Mouse (Mus musculus) midbrain, embryonic 14.5 days (tissue): ENCODE results near the gene Tlk1. TPM values are rescaled to one million over a fixed set of nuclear protein-coding genes. Genes with fewer than 3 reads are reported as not detected.

Source experiments
- ATAC-seq: fragments of 200-750 bp; cut with Nextera tagmentation; 2 replicates; pipeline ENCODE4 v1.8.0; 2017; ENCODE audit warnings: moderate number of reproducible peaks, moderate library complexity; ENCODE audit not compliant: low FRiP score, low TSS enrichment
- DNase-seq: peaks from one replicate; pipeline ENCODE4 v3.0.0-alpha.2; 2015
- H3K27ac ChIP-seq: fragments of 300-500 bp; sonication (generic); replicated peaks from 2 replicates; pipeline ENCODE4 v1.5.1; 2014; ENCODE audit warnings: mild to moderate bottlenecking, low read depth, low read length, moderate library complexity
- H3K27me3 ChIP-seq: fragments of 300-500 bp; sonication (generic); 2 replicates; pipeline ENCODE4 v1.6.1; 2014; ENCODE audit warnings: low read length, control low read depth, mixed read lengths; ENCODE audit not compliant: control insufficient read depth, insufficient read depth
- H3K36me3 ChIP-seq: fragments of 300-500 bp; sonication (generic); 2 replicates; pipeline ENCODE4 v1.6.1; 2014; ENCODE audit warnings: low read length, control low read depth; ENCODE audit not compliant: control insufficient read depth, insufficient read depth
- H3K4me1 ChIP-seq: fragments of 300-500 bp; sonication (generic); 2 replicates; pipeline ENCODE4 v1.6.1; 2014; ENCODE audit warnings: mild to moderate bottlenecking, antibody characterized with exemption, low read length, control low read depth; ENCODE audit not compliant: control insufficient read depth, insufficient read depth
- H3K4me2 ChIP-seq: fragments of 300-500 bp; sonication (generic); 2 replicates; pipeline ENCODE4 v1.6.1; 2014; ENCODE audit warnings: mild to moderate bottlenecking, low read length, moderate library complexity
- H3K4me3 ChIP-seq: fragments of 300-500 bp; sonication (generic); replicated peaks from 2 replicates; pipeline ENCODE4 v1.5.1; 2014; ENCODE audit warnings: low read depth, low read length
- H3K9ac ChIP-seq: fragments of 300-500 bp; sonication (generic); replicated peaks from 2 replicates; pipeline ENCODE4 v1.6.1; 2014; ENCODE audit warnings: mild to moderate bottlenecking, low read length, moderate library complexity
- H3K9me3 ChIP-seq: fragments of 300-500 bp; sonication (generic); 2 replicates; pipeline ENCODE4 v1.6.1; 2016; ENCODE audit warnings: low read length, control low read depth, mixed read lengths; ENCODE audit not compliant: control insufficient read depth
- WGBS: fragments of 180-500 bp; shearing (Covaris S2); extraction: QIAGEN DNeasy Blood & Tissue Kit; methylation state at CpG from one replicate; pipeline ENCODE4 v1.1.7; 2014; 5-methylcytosine and 5-hydroxymethylcytosine counted together
- polyA plus RNA-seq: library from polyadenylated mRNA; unstranded; fragments of >200 nt; fragmentation: Nextera tagmentation; extraction: Ambion mirVana; gene quantifications from 2 replicates; pipeline ENCODE4 v1.2.1, GENCODE M21; 2014

The Tlk1 gene
- polyA plus RNA-seq, 1 experiment from 2014 or later: 27.5 TPM

GRCm38 (mm10) chr2:70710236-70710635 is 115.3 kb downstream of the Tlk1 start:
- Histone ChIP-seq H3K9ac (no peak overlapping the region), H3K36me3 (peaks cover 41% of the 10 kb centered on the region), H3K27me3 (no peaks in the 10 kb centered on the region), H3K27ac (no peak overlapping the region), H3K4me3 (no peak overlapping the region), H3K4me1 (no peaks in the 10 kb centered on the region), H3K4me2 (no peak overlapping the region), H3K9me3 (no peaks in the 10 kb centered on the region)
- DNase-seq (no peak), ATAC-seq (no peak)
- WGBS: 95% methylated on average over 7 of the region's 7 CpGs

DNA sequence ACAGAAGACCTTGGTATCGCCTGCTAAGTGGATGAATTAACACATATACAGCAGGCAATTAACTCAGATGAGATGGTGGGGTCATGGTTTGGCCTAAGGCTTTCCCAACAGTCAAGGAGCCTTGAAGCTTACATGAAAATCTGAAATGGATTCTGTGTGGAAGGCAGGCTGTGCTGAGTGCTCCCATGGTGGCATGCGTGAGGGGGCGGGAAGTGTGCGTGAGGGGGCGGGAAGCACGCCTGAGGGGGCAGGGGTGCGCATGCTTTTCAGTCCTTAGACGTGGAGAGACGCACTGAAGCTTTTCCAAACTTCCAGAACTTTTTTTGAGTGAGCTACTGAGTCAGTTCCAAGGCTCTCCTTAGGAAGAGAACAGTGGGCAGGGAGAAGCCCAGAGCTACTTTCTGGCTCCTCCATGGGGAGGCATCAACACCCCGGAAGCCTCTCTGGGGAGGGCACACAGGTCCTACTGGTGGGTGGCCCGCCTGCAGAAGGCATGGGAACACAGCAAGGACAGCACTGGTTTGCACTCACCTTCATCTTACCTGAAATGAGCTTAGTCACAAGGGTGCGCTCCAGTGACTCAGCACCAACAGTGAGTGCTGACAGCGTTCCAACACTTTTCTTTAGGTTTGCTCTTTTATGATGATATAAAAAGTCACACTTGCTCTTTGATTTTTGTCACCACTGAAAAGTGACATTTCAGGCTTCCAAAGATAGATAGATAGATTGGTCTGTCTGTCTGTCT is 116.4 kb downstream of the Tlk1 start:
- Histone ChIP-seq H3K36me3 (peaks cover 31% of the 10 kb centered on the region), H3K4me1 (no peaks in the 10 kb centered on the region), H3K27me3 (no peaks in the 10 kb centered on the region), H3K9me3 (no peaks in the 10 kb centered on the region), H3K9ac (no peak overlapping the region), H3K4me2 (no peak overlapping the region), H3K27ac (no peak overlapping the region), H3K4me3 (no peak overlapping the region)
- DNase-seq (no peak), ATAC-seq (no peak)
- WGBS: 75% methylated on average over 13 of the region's 13 CpGs

GRCm38 (mm10) chr2:70702403-70702802 is 123.1 kb downstream of the Tlk1 start:
- H3K4me1 ChIP-seq: no peaks in the 10 kb centered on the region
- DNase-seq (no peak), ATAC-seq (no peak)
- no peaks in the 10 kb centered on the region for H3K36me3 ChIP-seq
- WGBS: 45% methylated on average over 5 of the region's 5 CpGs
- H3K4me2 ChIP-seq: no peak overlapping the region
- H3K27me3 ChIP-seq: no peaks in the 10 kb centered on the region
- H3K9ac ChIP-seq: no peak overlapping the region
- H3K4me3 ChIP-seq: no peak overlapping the region
- no peaks in the 10 kb centered on the region; the same call in 1 of the 2 replicates for H3K9me3 ChIP-seq
- H3K27ac ChIP-seq: no peak overlapping the region

GRCm38 (mm10) chr2:70701571-70701970 is 124.0 kb downstream of the Tlk1 start:
- Histone ChIP-seq H3K9me3 (no peaks in the 10 kb centered on the region; the same call in 1 of the 2 replicates), H3K4me3 (no peak overlapping the region), H3K9ac (no peak overlapping the region), H3K4me1 (no peaks in the 10 kb centered on the region), H3K27ac (no peak overlapping the region), H3K27me3 (no peaks in the 10 kb centered on the region), H3K36me3 (no peaks in the 10 kb centered on the region), H3K4me2 (no peak overlapping the region)
- no peak for DNase-seq
- no peak for ATAC-seq
- 73% methylated on average over 9 of the region's 9 CpGs for WGBS

GRCm38 (mm10) chr2:70700851-70701250 is 124.7 kb downstream of the Tlk1 start:
- no peak for ATAC-seq
- no peak for DNase-seq
- no peak overlapping the region for H3K9ac ChIP-seq
- no peak overlapping the region for H3K27ac ChIP-seq
- H3K4me3 ChIP-seq: no peak overlapping the region
- no peaks in the 10 kb centered on the region for H3K27me3 ChIP-seq
- H3K9me3 ChIP-seq: no peaks in the 10 kb centered on the region; the same call in 1 of the 2 replicates
- H3K4me2 ChIP-seq: no peak overlapping the region
- H3K36me3 ChIP-seq: no peaks in the 10 kb centered on the region
- H3K4me1 ChIP-seq: no peaks in the 10 kb centered on the region
- WGBS: 86% methylated on average over 3 of the region's 3 CpGs

GRCm38 (mm10) chr2:70695712-70696111 is 129.8 kb downstream of the Tlk1 start:
- ATAC-seq: no peak
- no peaks in the 10 kb centered on the region for H3K27me3 ChIP-seq
- H3K4me2 ChIP-seq: no peak overlapping the region
- no peaks in the 10 kb centered on the region for H3K4me1 ChIP-seq
- 92% methylated on average over 10 of the region's 10 CpGs for WGBS
- H3K36me3 ChIP-seq: peaks cover 19% of the 10 kb centered on the region
- H3K9me3 ChIP-seq: no peaks in the 10 kb centered on the region; the same call in 1 of the 2 replicates
- H3K9ac ChIP-seq: no peak overlapping the region
- no peak overlapping the region for H3K4me3 ChIP-seq
- DNase-seq: no peak
- no peak overlapping the region for H3K27ac ChIP-seq

DNA sequence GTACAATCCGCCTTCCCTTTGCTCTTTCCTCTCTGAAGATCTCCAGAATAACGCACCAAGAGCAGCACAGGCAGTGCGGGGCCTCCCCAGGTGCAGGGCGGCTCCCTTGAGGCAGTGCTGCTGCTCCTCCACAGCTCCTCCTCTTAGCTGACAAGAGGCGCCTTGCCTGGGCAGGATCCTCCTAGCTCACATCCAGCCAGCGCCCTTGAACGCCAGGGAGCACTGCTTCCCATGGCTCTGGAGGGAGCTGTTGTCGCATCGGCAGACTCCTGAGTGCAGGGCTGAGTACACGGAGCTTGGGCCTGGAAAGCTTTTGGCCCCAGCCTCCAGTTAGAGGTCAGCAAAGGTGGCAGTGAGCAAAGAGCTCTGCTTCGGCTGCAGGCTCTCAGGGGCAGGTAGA is 135.3 kb downstream of the Tlk1 start:
- H3K4me3 ChIP-seq: no peak overlapping the region
- H3K27ac ChIP-seq: no peak overlapping the region
- DNase-seq: no peak
- ATAC-seq: no peak
- H3K4me1 ChIP-seq: no peaks in the 10 kb centered on the region
- H3K36me3 ChIP-seq: peaks cover 73% of the 10 kb centered on the region
- no peaks in the 10 kb centered on the region for H3K27me3 ChIP-seq
- WGBS: 82% methylated on average over 11 of the region's 11 CpGs
- H3K4me2 ChIP-seq: no peak overlapping the region
- H3K9me3 ChIP-seq: no peaks in the 10 kb centered on the region
- H3K9ac ChIP-seq: no peak overlapping the region

- Histone ChIP-seq H3K4me2 (no peak overlapping the region), H3K27ac (no peak overlapping the region), H3K27me3 (no peaks in the 10 kb centered on the region), H3K36me3 (peaks cover 89% of the 10 kb centered on the region), H3K9ac (no peak overlapping the region), H3K4me1 (no peaks in the 10 kb centered on the region), H3K4me3 (no peak overlapping the region), H3K9me3 (no peaks in the 10 kb centered on the region)
- DNase-seq: no peak
- ATAC-seq: no peak
- whole genome bisulfite sequencing: 94% methylated on average over 21 of the region's 21 CpGs
Measured at GRCm38 (mm10) chr2:70688454-70689078, 137.0 kb downstream of the Tlk1 start.

DNA sequence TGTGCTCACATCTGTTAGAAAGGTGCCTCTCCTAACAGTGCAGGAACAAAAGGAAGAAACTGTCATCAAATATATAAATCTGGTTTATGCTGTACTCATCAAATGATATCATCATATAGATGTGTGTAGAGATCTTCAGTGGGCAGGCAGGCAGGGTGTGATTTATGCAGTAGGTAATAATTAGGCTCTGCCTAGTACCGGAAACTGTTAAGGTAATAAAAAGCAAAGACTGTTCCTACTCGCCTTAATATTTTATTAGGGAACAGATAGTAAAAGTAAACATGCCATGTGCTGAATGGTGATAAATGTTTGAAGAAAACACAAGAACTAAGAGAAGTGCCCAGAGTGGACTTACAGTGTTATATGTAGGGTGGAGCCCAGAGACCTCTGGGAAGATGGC is 143.2 kb downstream of the Tlk1 start:
- H3K4me2 ChIP-seq: no peak overlapping the region
- H3K27me3 ChIP-seq: no peaks in the 10 kb centered on the region
- no peak for ATAC-seq
- WGBS: 88% methylated on average over 2 of the region's 2 CpGs
- no peaks in the 10 kb centered on the region for H3K4me1 ChIP-seq
- no peaks in the 10 kb centered on the region for H3K9me3 ChIP-seq
- peaks cover 95% of the 10 kb centered on the region for H3K36me3 ChIP-seq
- H3K9ac ChIP-seq: no peak overlapping the region
- H3K27ac ChIP-seq: no peak overlapping the region
- DNase-seq: no peak
- no peak overlapping the region for H3K4me3 ChIP-seq
